Mouse (Mus musculus): ENCODE data around the gene Tmem274.

DNA sequence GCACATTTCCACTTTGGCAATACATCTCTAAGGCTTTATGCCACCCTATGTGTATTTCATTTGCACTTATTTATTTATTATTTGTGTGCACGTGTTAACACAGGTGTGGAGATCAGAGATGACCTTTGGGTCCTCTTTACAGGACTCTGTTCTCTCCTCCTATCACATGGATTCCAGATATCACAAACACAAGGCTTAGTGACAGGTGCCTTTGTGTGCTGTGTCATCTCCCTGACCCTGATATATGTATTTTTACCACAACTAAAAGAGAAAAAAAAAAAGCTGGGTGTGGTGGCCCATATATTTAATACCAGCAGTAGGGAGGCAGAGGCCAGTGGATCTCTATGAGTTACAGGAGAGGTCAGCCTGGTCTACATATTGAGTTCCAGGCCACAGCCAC lies 32.7 kb upstream of the Tmem274 start:
- TF ChIP-seq CTCF (IDR thresholded peaks at IDR 0.05; ENCODE audit: low read depth) = no peak
- TF ChIP-seq EP300 (IDR thresholded peaks at IDR 0.05; ENCODE audit: low read depth) = no peak

All from liver, postnatal 0 days (tissue).